8 mouse cellular contexts compared by ENCODE assay signal in the genomic region with DNA sequence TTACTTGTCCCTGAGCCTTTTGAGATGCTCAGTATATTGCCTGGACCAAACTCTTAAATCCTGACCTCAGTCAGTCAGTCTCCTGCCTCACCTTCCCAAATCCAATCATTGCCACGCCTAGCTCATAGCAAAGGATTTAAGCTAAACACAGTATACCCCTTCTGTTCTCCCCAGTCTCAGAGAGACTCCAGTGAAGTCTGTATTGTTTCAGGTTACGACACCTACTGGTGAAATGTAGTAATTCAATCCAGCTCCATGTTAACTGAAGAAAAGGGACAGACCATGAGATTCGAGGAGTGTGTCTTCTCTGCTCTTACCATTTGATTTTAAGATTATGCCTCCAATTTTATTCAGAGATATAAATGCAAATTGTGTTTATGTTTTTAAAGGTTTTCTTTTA.
A peak's percentile ranks its signal among the peaks of the same experiment; 100 is the strongest.
DNase-seq lines count a peak whose midpoint lies in the region; ATAC-seq and TF ChIP-seq lines count a peak whose summit lies in the region.

No protein-coding gene starts in this region.

- H3K4me1 ChIP-seq in ES-E14 (ENCODE audit: control insufficient read depth in 2 of 2, insufficient read depth in 2 of 2, low read length in 2 of 2, poor library complexity in 1 of 2) = peaks cover 0 to 5% of the 10 kb centered on the region in 2 experiments; a peak in 2 of 4 replicates
- no peaks in the 10 kb centered on the region for H3K4me1 ChIP-seq in lung, postnatal 0 days (ENCODE audit: insufficient read depth, low read depth, low read length)

- no peaks in the 10 kb centered on the region for H3K9me3 ChIP-seq in ES-E14 (ENCODE audit: control insufficient read depth, insufficient read depth, low read depth, low read length)
- H3K9me3 ChIP-seq in lung, postnatal 0 days (ENCODE audit: low read length) = no peaks in the 10 kb centered on the region

- 18% methylated on average over 3 of the region's 3 CpGs for WGBS in lung, postnatal 0 days

- TF ChIP-seq EP300 in lung, postnatal 0 days (IDR thresholded peaks at IDR 0.05) = no peak

- in situ Hi-C loops in ES-E14 (cut with MboI; ENCODE audit: low sequenced_read_pairs in 2 of 2, unreplicated experiment in 2 of 2) = no loop called here

- H3K27me3 ChIP-seq in lung, postnatal 0 days (replicated peaks; ENCODE audit: insufficient read depth, low read length) = no peaks in the 10 kb centered on the region

- H3K36me3 ChIP-seq in ES-E14 (ENCODE audit: control insufficient read depth, insufficient read depth, low read length, poor library complexity, severe bottlenecking) = peaks cover 14% of the 10 kb centered on the region
- no peaks in the 10 kb centered on the region for H3K36me3 ChIP-seq in lung, postnatal 0 days (ENCODE audit: insufficient read depth, low read length)

- intact Hi-C loops in gastrocnemius, postnatal 14 days (cut with DNase I; ENCODE audit: low total_unique reads) = loop anchor here (5.0 kb wide), 1 partner anchor 468 kb away; no protein-coding TSS in a partner anchor

- H3K9ac ChIP-seq in ES-E14 (ENCODE audit: insufficient read depth, low read depth, low read length, poor library complexity, severe bottlenecking) = no peak overlapping the region
- H3K9ac ChIP-seq in lung, postnatal 0 days (replicated peaks; ENCODE audit: low read depth) = no peak overlapping the region

- H3K4me2 ChIP-seq in lung, postnatal 0 days (replicated peaks; ENCODE audit: low read depth, low read length) = no peak overlapping the region

- peak; percentile 28 for DNase-seq in layer of hippocampus, adult 9-11 months
- no peak for DNase-seq in layer of hippocampus, adult 8-10 months (ENCODE audit: low spot score in 2 of 2)
- DNase-seq in ES-E14 (ENCODE audit: low read depth, low spot score) = peak; percentile 66
- peak; percentile 45 for DNase-seq in c-Kit-positive CD71-positive TER-119-positive erythroid progenitor cells, embryonic 14.5 days (ENCODE audit: low spot score)
- DNase-seq in lung, postnatal 0 days (ENCODE audit: low spot score) = peak; percentile 75
- peak; percentile 16 for DNase-seq in thymus, postnatal 25 days
- DNase-seq in gastrocnemius, postnatal 14 days = no peak

- peak; percentile 74; the same call in 1 of the 2 replicates for ATAC-seq in granulocyte monocyte progenitor cell, adult 5-6 weeks (replicated peaks; ENCODE audit: poor library complexity, severe bottlenecking)
- peak; percentile 37; the same call in 1 of the 2 replicates for ATAC-seq in lung, postnatal 0 days

- TF ChIP-seq CTCF in lung, postnatal 0 days (IDR thresholded peaks at IDR 0.05) = peak; percentile 86

- H3K27ac ChIP-seq in ES-E14 (ENCODE audit: insufficient read depth, low read depth, low read length, poor library complexity, severe bottlenecking) = no peak overlapping the region
- no peak overlapping the region for H3K27ac ChIP-seq in lung, postnatal 0 days (ENCODE audit: low read length)

- no peak overlapping the region for H3K4me3 ChIP-seq in ES-E14 (ENCODE audit: insufficient read depth in 1 of 2, low read depth in 1 of 2, low read length in 2 of 2, poor library complexity in 1 of 2, severe bottlenecking in 1 of 2)
- H3K4me3 ChIP-seq in lung, postnatal 0 days (ENCODE audit: low read depth, low read length) = no peak overlapping the region

TF ChIP-seq in ES-E14, 5 proteins besides CTCF, POLR2A, EP300 and RAD21:
- TF ChIP-seq HCFC1 (IDR thresholded peaks at IDR 0.05; ENCODE audit: borderline replicate concordance, insufficient read depth, low read length) = no peak
- TF ChIP-seq ZC3H11A (IDR thresholded peaks at IDR 0.05; ENCODE audit: borderline replicate concordance, low read depth, low read length) = 0 out of 2 replicates have a peak, but pooled peaks have one; percentile 16
- no peak for TF ChIP-seq ZNF384 (IDR thresholded peaks at IDR 0.05; ENCODE audit: low read depth, low read length)

Comparison
In these comparisons a context has a peak if more than half of its experiments do, and no peak if none do; other contexts are left out.
1. DNase-seq: peak in layer of hippocampus, adult 9-11 months (single experiment), ES-E14 (single experiment), c-Kit-positive CD71-positive TER-119-positive erythroid progenitor cells, embryonic 14.5 days (single experiment), lung, postnatal 0 days (single experiment) and thymus, postnatal 25 days (single experiment); none in layer of hippocampus, adult 8-10 months (0 of 2) and gastrocnemius, postnatal 14 days (single experiment).